Mouse (Mus musculus): ENCODE data around the gene Cntn4. TPM values are rescaled to one million over a fixed set of nuclear protein-coding genes. Genes with fewer than 3 reads are reported as not detected.

Gene Cntn4
- polyA plus RNA-seq, 2 experiments = 0.02 TPM; not detected in 1

- Histone ChIP-seq H3K36me3 (replicated peaks; ENCODE audit: control insufficient read depth, insufficient read depth, low read depth) (no peaks in the 10 kb centered on the region), H3K9ac (replicated peaks) (no peak overlapping the region), H3K27me3 (ENCODE audit: control insufficient read depth, insufficient read depth, low read length) (no peaks in the 10 kb centered on the region), H3K27ac (no peak overlapping the region), H3K4me2 (ENCODE audit: low read depth) (no peak overlapping the region), H3K4me1 (replicated peaks; ENCODE audit: control insufficient read depth in 2 of 2, insufficient read depth in 2 of 2, low read length in 1 of 2) (no peaks in the 10 kb centered on the region), H3K9me3 (ENCODE audit: control insufficient read depth, low read length) (no peaks in the 10 kb centered on the region), H3K4me3 (ENCODE audit: insufficient read depth in 1 of 2, low read depth in 2 of 2, low read length in 2 of 2) (no peak overlapping the region)
- no peak for ATAC-seq (ENCODE audit: insufficient read depth)
- DNase-seq (ENCODE audit: low read depth in 3 of 3, low spot score in 3 of 3) = no peak
- WGBS (ENCODE audit: insufficient replicate concordance) = 32% methylated on average over 1 of the region's 1 CpGs
- TF ChIP-seq EP300 (IDR thresholded peaks at IDR 0.05; ENCODE audit: low read depth) (no peak), CTCF (IDR thresholded peaks at IDR 0.05; ENCODE audit: low read depth) (no peak)
Measured at GRCm38 (mm10) chr6:106241553-106241952, 564.1 kb downstream of the Cntn4 start.

GRCm38 (mm10) chr6:106263396-106263795 lies 585.9 kb downstream of the Cntn4 start:
- Histone ChIP-seq H3K27me3 (ENCODE audit: control insufficient read depth, insufficient read depth, low read length) (no peaks in the 10 kb centered on the region), H3K9ac (replicated peaks) (no peak overlapping the region), H3K4me1 (replicated peaks; ENCODE audit: control insufficient read depth in 2 of 2, insufficient read depth in 2 of 2, low read length in 1 of 2) (no peaks in the 10 kb centered on the region), H3K9me3 (ENCODE audit: control insufficient read depth, low read length) (no peaks in the 10 kb centered on the region), H3K4me3 (ENCODE audit: insufficient read depth in 1 of 2, low read depth in 2 of 2, low read length in 2 of 2) (no peak overlapping the region), H3K36me3 (replicated peaks; ENCODE audit: control insufficient read depth, insufficient read depth, low read depth) (no peaks in the 10 kb centered on the region), H3K4me2 (ENCODE audit: low read depth) (no peak overlapping the region), H3K27ac (no peak overlapping the region)
- 87% methylated on average over 3 of the region's 3 CpGs for WGBS (ENCODE audit: insufficient replicate concordance)
- DNase-seq (ENCODE audit: low read depth in 3 of 3, low spot score in 3 of 3) = no peak
- ATAC-seq (ENCODE audit: insufficient read depth) = no peak
- no peak for TF ChIP-seq CTCF (IDR thresholded peaks at IDR 0.05; ENCODE audit: low read depth)
- no peak for TF ChIP-seq EP300 (IDR thresholded peaks at IDR 0.05; ENCODE audit: low read depth)

- 67% methylated on average over 3 of the region's 3 CpGs for WGBS (ENCODE audit: insufficient replicate concordance)
- TF ChIP-seq CTCF (IDR thresholded peaks at IDR 0.05; ENCODE audit: low read depth) (no peak), EP300 (IDR thresholded peaks at IDR 0.05; ENCODE audit: low read depth) (no peak)
- ATAC-seq (ENCODE audit: insufficient read depth) = no peak
Measured at GRCm38 (mm10) chr6:106265487-106265886, 588.0 kb downstream of the Cntn4 start.

GRCm38 (mm10) chr6:106266304-106266703 lies 588.8 kb downstream of the Cntn4 start:
- WGBS (ENCODE audit: insufficient replicate concordance) = 63% methylated on average over 2 of the region's 2 CpGs

More at GRCm38 (mm10) chr6:106265487-106265886, 588.0 kb downstream of the Cntn4 start:
- Histone ChIP-seq H3K4me1 (replicated peaks; ENCODE audit: control insufficient read depth in 2 of 2, insufficient read depth in 2 of 2, low read length in 1 of 2) (no peaks in the 10 kb centered on the region), H3K27ac (no peak overlapping the region), H3K4me2 (ENCODE audit: low read depth) (no peak overlapping the region), H3K27me3 (ENCODE audit: control insufficient read depth, insufficient read depth, low read length) (no peaks in the 10 kb centered on the region), H3K9me3 (ENCODE audit: control insufficient read depth, low read length) (no peaks in the 10 kb centered on the region), H3K9ac (replicated peaks) (no peak overlapping the region), H3K4me3 (ENCODE audit: insufficient read depth in 1 of 2, low read depth in 2 of 2, low read length in 2 of 2) (no peak overlapping the region), H3K36me3 (replicated peaks; ENCODE audit: control insufficient read depth, insufficient read depth, low read depth) (no peaks in the 10 kb centered on the region)
- no peak for DNase-seq (ENCODE audit: low read depth in 3 of 3, low spot score in 3 of 3)

GRCm38 (mm10) chr6:106268723-106269122 lies 591.3 kb downstream of the Cntn4 start:
- H3K4me3 ChIP-seq (ENCODE audit: insufficient read depth in 1 of 2, low read depth in 2 of 2, low read length in 2 of 2) = no peak overlapping the region
- H3K4me2 ChIP-seq (ENCODE audit: low read depth) = no peak overlapping the region
- no peak overlapping the region for H3K9ac ChIP-seq (replicated peaks)
- DNase-seq (ENCODE audit: low read depth in 3 of 3, low spot score in 3 of 3) (no peak), ATAC-seq (ENCODE audit: insufficient read depth) (no peak)
- no peaks in the 10 kb centered on the region for H3K27me3 ChIP-seq (ENCODE audit: control insufficient read depth, insufficient read depth, low read length)
- no peaks in the 10 kb centered on the region for H3K36me3 ChIP-seq (replicated peaks; ENCODE audit: control insufficient read depth, insufficient read depth, low read depth)
- no peaks in the 10 kb centered on the region for H3K4me1 ChIP-seq (replicated peaks; ENCODE audit: control insufficient read depth in 2 of 2, insufficient read depth in 2 of 2, low read length in 1 of 2)
- no peak overlapping the region for H3K27ac ChIP-seq
- no peaks in the 10 kb centered on the region for H3K9me3 ChIP-seq (ENCODE audit: control insufficient read depth, low read length)
- TF ChIP-seq EP300 (IDR thresholded peaks at IDR 0.05; ENCODE audit: low read depth) (no peak), CTCF (IDR thresholded peaks at IDR 0.05; ENCODE audit: low read depth) (no peak)
- WGBS (ENCODE audit: insufficient replicate concordance) = 62% methylated on average over 4 of the region's 4 CpGs

More at GRCm38 (mm10) chr6:106266304-106266703, 588.8 kb downstream of the Cntn4 start:
- no peaks in the 10 kb centered on the region for H3K27me3 ChIP-seq (ENCODE audit: control insufficient read depth, insufficient read depth, low read length)
- no peak overlapping the region for H3K27ac ChIP-seq
- no peak overlapping the region for H3K4me2 ChIP-seq (ENCODE audit: low read depth)
- no peaks in the 10 kb centered on the region for H3K9me3 ChIP-seq (ENCODE audit: control insufficient read depth, low read length)
- DNase-seq (ENCODE audit: low read depth in 3 of 3, low spot score in 3 of 3) = no peak
- no peaks in the 10 kb centered on the region for H3K36me3 ChIP-seq (replicated peaks; ENCODE audit: control insufficient read depth, insufficient read depth, low read depth)
- no peak overlapping the region for H3K4me3 ChIP-seq (ENCODE audit: insufficient read depth in 1 of 2, low read depth in 2 of 2, low read length in 2 of 2)
- no peak overlapping the region for H3K9ac ChIP-seq (replicated peaks)
- ATAC-seq (ENCODE audit: insufficient read depth) = no peak
- H3K4me1 ChIP-seq (replicated peaks; ENCODE audit: control insufficient read depth in 2 of 2, insufficient read depth in 2 of 2, low read length in 1 of 2) = no peaks in the 10 kb centered on the region
- TF ChIP-seq EP300 (IDR thresholded peaks at IDR 0.05; ENCODE audit: low read depth) = no peak
- TF ChIP-seq CTCF (IDR thresholded peaks at IDR 0.05; ENCODE audit: low read depth) = no peak

Data from liver, embryonic 14.5 days (tissue).